Mouse (Mus musculus): ENCODE measurements around the gene Ttll11. TPM values are rescaled to one million over a fixed set of nuclear protein-coding genes. Genes with fewer than 3 reads are reported as not detected.

The Ttll11 gene
- polyA plus RNA-seq, 1 experiment = 1.5 TPM

- no peak for DNase-seq (ENCODE audit: low spot score)
Observed at GRCm38 (mm10) chr2:35728633-35729032, 251.1 kb downstream of the Ttll11 start.

GRCm38 (mm10) chr2:35723691-35724090, 256.0 kb downstream of the Ttll11 start:
- DNase-seq (ENCODE audit: low spot score) = no peak

GRCm38 (mm10) chr2:35723267-35723666, 256.4 kb downstream of the Ttll11 start:
- DNase-seq (ENCODE audit: low spot score) = no peak

- DNase-seq (ENCODE audit: low spot score) = no peak
Observed at GRCm38 (mm10) chr2:35722821-35723220, 256.9 kb downstream of the Ttll11 start.

GRCm38 (mm10) chr2:35720956-35721355, 258.8 kb downstream of the Ttll11 start:
- DNase-seq (ENCODE audit: low spot score) = no peak

GRCm38 (mm10) chr2:35720550-35720949, 259.2 kb downstream of the Ttll11 start:
- no peak for DNase-seq (ENCODE audit: low spot score)

GRCm38 (mm10) chr2:35720104-35720503, 259.6 kb downstream of the Ttll11 start:
- no peak for DNase-seq (ENCODE audit: low spot score)

GRCm38 (mm10) chr2:35719230-35720005, 260.3 kb downstream of the Ttll11 start:
- no peak for DNase-seq (ENCODE audit: low spot score)

- DNase-seq (ENCODE audit: low spot score) = no peak
Observed at GRCm38 (mm10) chr2:35718662-35719061, 261.1 kb downstream of the Ttll11 start.

- DNase-seq (ENCODE audit: low spot score) = no peak
Observed at GRCm38 (mm10) chr2:35718003-35718500, 261.7 kb downstream of the Ttll11 start.

- DNase-seq (ENCODE audit: low spot score) = no peak
Observed at GRCm38 (mm10) chr2:35716175-35716574, 263.5 kb downstream of the Ttll11 start.

- no peak for DNase-seq (ENCODE audit: low spot score)
Observed at GRCm38 (mm10) chr2:35715485-35715884, 264.2 kb downstream of the Ttll11 start.

- no peak for DNase-seq (ENCODE audit: low spot score)
Observed at GRCm38 (mm10) chr2:35714742-35715167, 265.0 kb downstream of the Ttll11 start.

- no peak for DNase-seq (ENCODE audit: low spot score)
Observed at GRCm38 (mm10) chr2:35713460-35713859, 266.3 kb downstream of the Ttll11 start.

- DNase-seq (ENCODE audit: low spot score) = no peak
Observed at GRCm38 (mm10) chr2:35712611-35713010, 267.1 kb downstream of the Ttll11 start.

GRCm38 (mm10) chr2:35703241-35703640, 276.5 kb downstream of the Ttll11 start:
- no peak for DNase-seq (ENCODE audit: low spot score)

GRCm38 (mm10) chr2:35702608-35703007, 277.1 kb downstream of the Ttll11 start:
- DNase-seq (ENCODE audit: low spot score) = no peak

- no peak for DNase-seq (ENCODE audit: low spot score)
Observed at GRCm38 (mm10) chr2:35702001-35702400, 277.7 kb downstream of the Ttll11 start.

Other genes with a start within 250 kb of the Ttll11 start
- 126 and 129 TPM in 2 replicates for gene Ndufa8, start 69.5 kb upstream of the Ttll11 start, polyA plus RNA-seq (2012; rRNA removed)
- gene Morn5, start 69.5 kb upstream of the Ttll11 start, polyA plus RNA-seq (2012; rRNA removed) = 0.25 TPM in 2 replicates
- 0.76 and 1.4 TPM in 2 replicates for gene Lhx6, start 125.5 kb upstream of the Ttll11 start, polyA plus RNA-seq (2012; rRNA removed)
- gene Mrrf, start 156.5 kb upstream of the Ttll11 start, polyA plus RNA-seq (2012; rRNA removed) = 25.2 and 27.2 TPM in 2 replicates
- gene Rbm18, start 156.9 kb upstream of the Ttll11 start, polyA plus RNA-seq (2012; rRNA removed) = 39.7 and 41.5 TPM in 2 replicates